Mouse (Mus musculus) gastrocnemius, postnatal 36 days (tissue): ENCODE measurements around the gene Rsad1. TPM values are rescaled to one million over a fixed set of nuclear protein-coding genes. Genes with fewer than 3 reads are reported as not detected.

Source experiments
- DNase-seq, 2 experiments: peaks; one replicate each; pipeline ENCODE4 v3.0.0; 2022
- intact Hi-C: fragments of 180-260 bp; cut with DNase I; formaldehyde crosslinking; loops from one replicate; pipeline ENCODE4 v1.15.1; 2025
- total RNA-seq, 2 experiments: library from RNA; stranded (reverse); gene quantifications; 2 replicates each; pipeline ENCODE4 v1.2.3; 2021

The Rsad1 gene
- total RNA-seq, 2 experiments from 2014 or later = 3.3 to 3.9 TPM

DNA sequence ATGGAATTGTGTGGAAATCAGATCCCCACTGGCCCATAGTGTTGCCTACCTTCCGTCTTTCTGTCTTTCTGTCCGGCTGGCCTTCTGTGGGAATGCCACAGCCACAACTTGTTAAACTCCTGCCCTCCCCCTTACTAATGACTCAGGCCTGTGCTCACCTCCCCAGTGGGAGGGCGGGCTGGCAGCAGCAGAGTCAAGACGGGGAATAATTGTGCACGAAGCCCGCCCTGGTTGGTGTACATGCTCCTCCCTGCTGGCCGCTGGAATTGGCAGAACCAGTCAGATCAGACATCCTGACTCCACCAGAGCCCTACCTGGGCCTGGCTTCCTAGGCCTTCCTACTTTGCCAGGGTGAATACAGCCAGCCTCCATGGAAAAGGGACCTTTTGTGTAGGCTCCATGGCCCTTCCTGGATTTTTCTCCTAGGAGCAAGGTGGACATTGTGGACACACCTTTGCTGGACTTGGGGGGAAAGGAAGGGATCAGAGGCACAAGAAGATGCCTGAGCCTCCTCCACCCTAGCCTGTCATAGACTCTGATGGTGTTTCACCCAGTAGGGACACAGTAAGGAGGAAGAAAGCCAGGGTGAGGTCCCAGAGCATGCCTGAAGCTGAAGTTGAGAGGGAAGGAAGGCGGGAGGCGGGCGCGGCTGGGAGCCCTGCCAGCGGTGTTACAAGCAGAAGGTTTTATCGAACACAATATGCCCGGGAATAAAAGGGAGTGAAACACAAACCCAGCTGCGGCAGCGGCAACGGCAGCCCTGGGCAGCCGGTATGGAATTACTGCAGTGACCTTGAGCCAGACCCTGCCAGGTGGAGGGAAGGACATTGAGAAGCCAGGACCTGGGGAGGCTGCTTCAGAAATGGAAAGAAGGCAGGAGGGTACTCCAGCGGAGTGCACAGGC, 50.7 kb downstream of the Rsad1 start:
- DNase-seq = no peak
- intact Hi-C loops = no loop called here

DNA sequence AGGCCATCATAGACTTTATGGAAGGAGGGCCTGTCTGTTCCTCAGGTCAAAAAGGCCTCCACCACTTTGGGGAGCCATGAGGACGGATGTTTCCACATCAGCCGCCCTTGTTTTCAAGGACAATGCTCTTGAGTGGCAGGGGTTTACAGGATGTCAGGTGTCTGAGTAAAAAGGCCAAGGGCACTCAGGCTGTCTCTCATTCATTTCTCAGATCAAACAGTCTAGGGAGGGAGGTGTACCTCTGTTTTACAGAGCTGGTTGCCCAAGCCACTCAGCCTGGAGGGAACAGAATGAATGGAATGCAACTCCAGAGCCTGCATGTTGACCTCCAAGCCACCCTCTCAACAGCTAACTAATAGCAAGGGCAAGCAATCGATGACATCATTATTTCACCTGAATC, 53.6 kb downstream of the Rsad1 start:
- no peak for DNase-seq
- intact Hi-C loops = no loop called here

DNA sequence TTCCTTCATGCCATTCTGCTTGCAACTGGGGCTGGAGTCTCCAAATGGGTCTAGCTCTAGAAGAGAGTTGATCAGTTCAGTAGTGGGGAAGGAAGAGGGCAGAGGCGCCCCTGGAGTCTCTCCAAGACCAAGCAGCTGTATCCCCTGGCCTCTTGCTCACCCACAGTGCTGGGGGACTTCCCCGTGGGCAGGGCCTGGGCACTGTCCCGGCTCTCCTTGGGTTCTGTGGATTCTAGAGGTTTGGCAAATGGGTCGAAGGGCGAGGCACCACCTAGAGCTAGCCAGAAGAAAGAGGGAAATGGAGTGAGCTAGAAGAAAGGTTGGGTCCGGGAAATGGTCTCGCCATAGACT, 57.3 kb downstream of the Rsad1 start:
- intact Hi-C loops = no loop called here
- DNase-seq = no peak

DNA sequence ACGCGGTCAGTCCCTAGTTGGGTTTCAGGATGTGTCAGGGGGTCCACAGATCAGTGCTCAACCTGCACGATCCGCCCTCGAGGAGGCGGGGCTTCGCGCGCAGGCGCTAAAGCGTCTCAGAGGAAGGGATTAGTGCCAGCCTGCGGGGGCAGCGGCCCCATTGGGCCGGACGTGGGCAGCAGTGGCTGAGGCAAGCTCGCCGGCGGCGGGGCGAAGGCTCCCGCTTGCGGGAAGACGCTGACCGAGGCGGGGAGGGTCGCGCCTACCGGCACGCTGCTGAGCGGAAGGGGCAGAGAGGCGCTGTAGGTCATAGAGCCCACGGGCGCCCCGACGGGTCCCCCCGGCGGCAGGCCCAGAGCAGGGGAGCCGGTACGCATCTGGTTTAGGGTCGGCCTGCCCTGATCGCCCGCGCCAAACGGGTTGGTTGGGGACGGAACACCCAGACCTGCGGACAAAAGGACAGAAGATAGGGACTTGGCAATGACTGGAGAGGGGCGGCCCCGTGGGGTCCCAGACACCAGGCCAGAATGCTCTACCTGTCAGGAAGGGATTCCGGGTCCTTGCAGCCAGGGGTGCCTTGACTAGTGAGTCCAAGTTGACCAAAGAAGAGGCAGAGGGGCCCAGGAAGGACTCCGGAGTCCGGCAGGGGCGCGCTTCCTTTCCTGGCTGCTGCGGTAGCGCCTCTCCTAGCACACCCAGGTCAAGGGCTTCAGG, 57.9 kb downstream of the Rsad1 start:
- no peak for DNase-seq

More for the DNA sequence above, 57.9 kb downstream of the Rsad1 start:
- intact Hi-C loops = no loop called here

Other genes with a start within 250 kb of the Rsad1 start
- 10 to 100 TPM; 29.6 to 36.5 TPM for gene Luc7l3, start 227.3 kb downstream of the Rsad1 start, total RNA-seq
- gene Ankrd40, start 221.3 kb downstream of the Rsad1 start, total RNA-seq = 100 to 1,000 TPM; 195 to 201 TPM
- under 1 TPM; 0.47 to 0.48 TPM for gene Abcc3, start 156.3 kb downstream of the Rsad1 start, total RNA-seq
- gene Cacna1g, start 75.1 kb downstream of the Rsad1 start, total RNA-seq = 1 to 10 TPM; 2.0 to 3.0 TPM
- gene Spata20, start 63.1 kb downstream of the Rsad1 start, total RNA-seq = not detected
- gene Epn3, start 49.3 kb downstream of the Rsad1 start, total RNA-seq = under 1 TPM; 0.12 to 0.31 TPM
- gene Mycbpap, start 27.5 kb downstream of the Rsad1 start, total RNA-seq = not detected
- 10 to 100 TPM; 14.7 to 16.3 TPM for gene Chad, start 15.8 kb upstream of the Rsad1 start, total RNA-seq
- gene Acsf2, start 52.6 kb upstream of the Rsad1 start, total RNA-seq = 1 to 10 TPM; 2.1 to 3.1 TPM
- 10 to 100 TPM; 31.3 to 31.4 TPM for gene Lrrc59, start 80.5 kb upstream of the Rsad1 start, total RNA-seq
- 10 to 100 TPM; 45.0 to 50.1 TPM for gene Mrpl27, start 104.5 kb upstream of the Rsad1 start, total RNA-seq
- under 1 TPM in 1 of 2 experiments, not detected in 1; 0.26 TPM for gene Eme1, start 104.7 kb upstream of the Rsad1 start, total RNA-seq
- 1 to 10 TPM; 3.2 to 4.5 TPM for gene Xylt2, start 128.3 kb upstream of the Rsad1 start, total RNA-seq
- gene Gm11541, start 155.2 kb upstream of the Rsad1 start, total RNA-seq = not detected
- under 1 TPM; 0.77 to 0.79 TPM for gene Cdc34b, start 192.5 kb upstream of the Rsad1 start, total RNA-seq
- gene Tmem92, start 233.4 kb upstream of the Rsad1 start, total RNA-seq = not detected